Mouse (Mus musculus) testis, adult 2 months (tissue): ENCODE measurements at regions not wholly inside any gene's neighbourhood (a gene's known extent, or its start where the extent isn't known, plus 50 kb on each side); places are given as distances from the start of the nearest gene placed in this dataset.

Source experiments
- CTCF ChIP-seq: fragments of 200-500 bp; IDR thresholded peaks from 2 replicates; pipeline ENCODE4 v1.5.1; 2012; ENCODE audit warnings: low read depth, mild to moderate bottlenecking, inconsistent platforms, low read length, moderate library complexity; ENCODE audit not compliant: control insufficient read depth, insufficient read depth, insufficient replicate concordance
- POLR2A ChIP-seq: fragments of 200-500 bp; IDR thresholded peaks from 2 replicates; pipeline ENCODE4 v1.6.1; 2012; ENCODE audit warnings: low read depth, mild to moderate bottlenecking, inconsistent platforms, low read length, moderate library complexity; ENCODE audit not compliant: control insufficient read depth

GRCm38 (mm10) chr10:85242701-85243100, 57.8 kb upstream of the Cry1 start:
- no peak for TF ChIP-seq CTCF
- no peak for TF ChIP-seq POLR2A
